Mouse (Mus musculus): ENCODE measurements around the gene Rrad.

Rrad gene

GRCm38 (mm10) chr8:104611613-104612012 lies 19.5 kb downstream of the Rrad start:
- no peak for DNase-seq

- no peak for DNase-seq
Observed at GRCm38 (mm10) chr8:104610185-104610766, 20.9 kb downstream of the Rrad start.

GRCm38 (mm10) chr8:104609222-104609621 lies 21.9 kb downstream of the Rrad start:
- DNase-seq: no peak

GRCm38 (mm10) chr8:104607944-104608343 lies 23.2 kb downstream of the Rrad start:
- peak; percentile 58 for DNase-seq

GRCm38 (mm10) chr8:104606329-104606728 lies 24.8 kb downstream of the Rrad start:
- DNase-seq: no peak

GRCm38 (mm10) chr8:104603245-104603593 lies 27.9 kb downstream of the Rrad start:
- no peak for DNase-seq

GRCm38 (mm10) chr8:104602468-104603244 lies 28.5 kb downstream of the Rrad start:
- peak; percentile 81 for DNase-seq

- no peak for DNase-seq
Observed at GRCm38 (mm10) chr8:104601941-104602371, 29.2 kb downstream of the Rrad start.

- DNase-seq: no peak
Observed at GRCm38 (mm10) chr8:104601386-104601785, 29.7 kb downstream of the Rrad start.

- DNase-seq: no peak
Observed at GRCm38 (mm10) chr8:104598496-104598895, 32.6 kb downstream of the Rrad start.

GRCm38 (mm10) chr8:104597656-104598055 lies 33.5 kb downstream of the Rrad start:
- DNase-seq: no peak

- no peak for DNase-seq
Observed at GRCm38 (mm10) chr8:104595773-104596536, 35.2 kb downstream of the Rrad start.

GRCm38 (mm10) chr8:104594611-104595362 lies 36.3 kb downstream of the Rrad start:
- no peak for DNase-seq

GRCm38 (mm10) chr8:104593536-104594325 lies 37.4 kb downstream of the Rrad start:
- peak; percentile 22 for DNase-seq

GRCm38 (mm10) chr8:104592566-104592965 lies 38.6 kb downstream of the Rrad start:
- no peak for DNase-seq

GRCm38 (mm10) chr8:104591856-104592255 lies 39.3 kb downstream of the Rrad start:
- no peak for DNase-seq

GRCm38 (mm10) chr8:104591133-104591834 lies 39.8 kb downstream of the Rrad start, which contains the start of gene Pdp2:
Gene Pdp2, plus strand, starts transcription at chr8:104591451.
- DNase-seq: peak; percentile 94

GRCm38 (mm10) chr8:104590284-104590683 lies 40.8 kb downstream of the Rrad start:
- no peak for DNase-seq

- no peak for DNase-seq
Observed at GRCm38 (mm10) chr8:104584522-104584921, 46.6 kb downstream of the Rrad start.
